Mouse (Mus musculus) heart, adult 2 months (tissue): ENCODE results near the gene Foxn2.

Source experiments
- CTCF ChIP-seq: fragments of 200-600 bp; IDR thresholded peaks from 2 replicates; pipeline ENCODE4 v1.8.1; 2022; ENCODE audit warnings: antibody characterized with exemption, mild to moderate bottlenecking, moderate library complexity
- EP300 ChIP-seq: fragments of 200-500 bp; IDR thresholded peaks from 2 replicates; pipeline ENCODE4 v1.6.1; 2011; ENCODE audit warnings: low read depth, low read length, control low read depth; ENCODE audit not compliant: insufficient read depth
- POLR2A ChIP-seq: fragments of 200-500 bp; IDR thresholded peaks from 2 replicates; pipeline ENCODE4 v1.6.1; 2011; ENCODE audit warnings: mild to moderate bottlenecking, low read depth, low read length, control low read depth; ENCODE audit not compliant: insufficient read depth

- TF ChIP-seq EP300, result no peak
- no peak for TF ChIP-seq CTCF
- no peak for TF ChIP-seq POLR2A
These were observed 37.2 kb downstream of the Foxn2 start for GRCm38 (mm10) chr17:88477699-88478098.
